Mouse (Mus musculus): ENCODE results near the gene Plpp4. TPM values are rescaled to one million over a fixed set of nuclear protein-coding genes. Genes with fewer than 3 reads are reported as not detected.

The Plpp4 gene
- polyA plus RNA-seq, 1 experiment from 2014 or later = 2.6 TPM

GRCm38 (mm10) chr7:129307042-129307825, 50.4 kb downstream of the Plpp4 start:
- H3K27ac ChIP-seq (replicated peaks) = no peak overlapping the region
- ATAC-seq (ENCODE audit: low read depth) = peak; percentile 32; the same call in 1 of the 2 replicates
- 25% methylated on average over 13 of the region's 13 CpGs for WGBS
- H3K9me3 ChIP-seq = no peaks in the 10 kb centered on the region
- H3K27me3 ChIP-seq = no peaks in the 10 kb centered on the region
- H3K4me2 ChIP-seq = no peak overlapping the region
- no peaks in the 10 kb centered on the region for H3K36me3 ChIP-seq
- H3K4me3 ChIP-seq = no peak overlapping the region
- peaks cover 8% of the 10 kb centered on the region for H3K4me1 ChIP-seq (replicated peaks)
- H3K9ac ChIP-seq = no peak overlapping the region

GRCm38 (mm10) chr7:129308661-129309060, 51.8 kb downstream of the Plpp4 start:
- 57% methylated on average over 6 of the region's 6 CpGs for WGBS
- Histone ChIP-seq H3K4me3 (no peak overlapping the region), H3K9ac (no peak overlapping the region), H3K36me3 (no peaks in the 10 kb centered on the region), H3K27ac (replicated peaks) (no peak overlapping the region), H3K4me1 (replicated peaks) (peaks cover 9% of the 10 kb centered on the region), H3K27me3 (no peaks in the 10 kb centered on the region), H3K4me2 (no peak overlapping the region), H3K9me3 (no peaks in the 10 kb centered on the region)
- no peak for ATAC-seq (ENCODE audit: low read depth)

- Histone ChIP-seq H3K4me1 (replicated peaks) (peaks cover 7% of the 10 kb centered on the region), H3K4me3 (no peak overlapping the region), H3K9me3 (no peaks in the 10 kb centered on the region), H3K9ac (no peak overlapping the region), H3K27ac (replicated peaks) (no peak overlapping the region), H3K4me2 (no peak overlapping the region), H3K27me3 (no peaks in the 10 kb centered on the region), H3K36me3 (no peaks in the 10 kb centered on the region)
- no peak for ATAC-seq (ENCODE audit: low read depth)
- WGBS = 69% methylated on average over 6 of the region's 6 CpGs
Observed at GRCm38 (mm10) chr7:129312521-129312920, 55.7 kb downstream of the Plpp4 start.

GRCm38 (mm10) chr7:129313969-129314368, 57.1 kb downstream of the Plpp4 start:
- 64% methylated on average over 2 of the region's 2 CpGs for WGBS

GRCm38 (mm10) chr7:129340096-129340495, 83.3 kb downstream of the Plpp4 start:
- WGBS = 92% methylated on average over 3 of the region's 3 CpGs
- no peak overlapping the region for H3K9ac ChIP-seq
- H3K9me3 ChIP-seq = peaks cover 4% of the 10 kb centered on the region; the same call in 1 of the 2 replicates
- no peak overlapping the region for H3K27ac ChIP-seq (replicated peaks)
- no peak overlapping the region for H3K4me3 ChIP-seq
- H3K36me3 ChIP-seq = no peaks in the 10 kb centered on the region
- no peaks in the 10 kb centered on the region for H3K4me1 ChIP-seq (replicated peaks)
- H3K27me3 ChIP-seq = no peaks in the 10 kb centered on the region
- H3K4me2 ChIP-seq = no peak overlapping the region
- ATAC-seq (ENCODE audit: low read depth) = no peak

More at GRCm38 (mm10) chr7:129313969-129314368, 57.1 kb downstream of the Plpp4 start:
- Histone ChIP-seq H3K9me3 (no peaks in the 10 kb centered on the region), H3K27me3 (no peaks in the 10 kb centered on the region), H3K9ac (no peak overlapping the region), H3K27ac (replicated peaks) (no peak overlapping the region), H3K4me2 (no peak overlapping the region), H3K4me3 (no peak overlapping the region), H3K4me1 (replicated peaks) (0 out of 2 replicates have a peak, but pooled peaks cover 6% of the 10 kb centered on the region), H3K36me3 (no peaks in the 10 kb centered on the region)
- ATAC-seq (ENCODE audit: low read depth) = no peak

- H3K27me3 ChIP-seq = no peaks in the 10 kb centered on the region
- H3K9me3 ChIP-seq = no peaks in the 10 kb centered on the region
- no peak for ATAC-seq (ENCODE audit: low read depth)
- no peak overlapping the region for H3K4me3 ChIP-seq
- 93% methylated on average over 2 of the region's 2 CpGs for WGBS
- H3K4me2 ChIP-seq = no peak overlapping the region
- H3K36me3 ChIP-seq = no peaks in the 10 kb centered on the region
- no peaks in the 10 kb centered on the region for H3K4me1 ChIP-seq (replicated peaks)
- no peak overlapping the region for H3K27ac ChIP-seq (replicated peaks)
- H3K9ac ChIP-seq = no peak overlapping the region
Observed at GRCm38 (mm10) chr7:129355561-129355960, 98.7 kb downstream of the Plpp4 start.

GRCm38 (mm10) chr7:129375306-129375705, 118.5 kb downstream of the Plpp4 start:
- WGBS = 80% methylated on average over 1 of the region's 1 CpGs
- Histone ChIP-seq H3K36me3 (no peaks in the 10 kb centered on the region), H3K27ac (replicated peaks) (no peak overlapping the region), H3K4me2 (no peak overlapping the region), H3K9ac (no peak overlapping the region), H3K27me3 (no peaks in the 10 kb centered on the region), H3K4me3 (no peak overlapping the region), H3K9me3 (no peaks in the 10 kb centered on the region), H3K4me1 (replicated peaks) (no peaks in the 10 kb centered on the region)
- ATAC-seq (ENCODE audit: low read depth) = no peak

GRCm38 (mm10) chr7:129385149-129385548, 128.3 kb downstream of the Plpp4 start:
- H3K27me3 ChIP-seq = peaks cover 55% of the 10 kb centered on the region
- no peak overlapping the region for H3K4me3 ChIP-seq
- no peak overlapping the region for H3K9ac ChIP-seq
- 45% methylated on average over 3 of the region's 3 CpGs for WGBS
- no peaks in the 10 kb centered on the region for H3K36me3 ChIP-seq
- no peak overlapping the region for H3K27ac ChIP-seq (replicated peaks)
- no peak overlapping the region for H3K4me2 ChIP-seq
- ATAC-seq (ENCODE audit: low read depth) = no peak
- H3K9me3 ChIP-seq = no peaks in the 10 kb centered on the region
- H3K4me1 ChIP-seq (replicated peaks) = no peaks in the 10 kb centered on the region; the same call in 1 of the 2 replicates

- Histone ChIP-seq H3K27me3 (peaks cover 90% of the 10 kb centered on the region), H3K4me3 (no peak overlapping the region), H3K4me2 (no peak overlapping the region), H3K27ac (replicated peaks) (no peak overlapping the region), H3K9ac (no peak overlapping the region), H3K4me1 (replicated peaks) (peaks cover 10% of the 10 kb centered on the region; the same call in 1 of the 2 replicates), H3K9me3 (no peaks in the 10 kb centered on the region), H3K36me3 (no peaks in the 10 kb centered on the region)
- ATAC-seq (ENCODE audit: low read depth) = peak; percentile 19; the same call in 1 of the 2 replicates
- 27% methylated on average over 11 of the region's 11 CpGs for WGBS
Observed at GRCm38 (mm10) chr7:129392835-129393489, 136.1 kb downstream of the Plpp4 start.

GRCm38 (mm10) chr7:129396561-129396960, 139.7 kb downstream of the Plpp4 start:
- H3K27me3 ChIP-seq = peaks cover 87% of the 10 kb centered on the region
- H3K4me3 ChIP-seq = no peak overlapping the region
- H3K36me3 ChIP-seq = no peaks in the 10 kb centered on the region
- H3K9ac ChIP-seq = no peak overlapping the region
- H3K4me1 ChIP-seq (replicated peaks) = peaks cover 10% of the 10 kb centered on the region; the same call in 1 of the 2 replicates
- ATAC-seq (ENCODE audit: low read depth) = no peak
- 87% methylated on average over 5 of the region's 5 CpGs for WGBS
- H3K4me2 ChIP-seq = no peak overlapping the region
- no peak overlapping the region for H3K27ac ChIP-seq (replicated peaks)
- H3K9me3 ChIP-seq = no peaks in the 10 kb centered on the region

- H3K36me3 ChIP-seq = no peaks in the 10 kb centered on the region
- H3K9me3 ChIP-seq = no peaks in the 10 kb centered on the region
- H3K27ac ChIP-seq (replicated peaks) = no peak overlapping the region
- WGBS = 87% methylated on average over 7 of the region's 7 CpGs
- peaks cover 77% of the 10 kb centered on the region for H3K27me3 ChIP-seq
- peaks cover 14% of the 10 kb centered on the region for H3K4me1 ChIP-seq (replicated peaks)
- ATAC-seq (ENCODE audit: low read depth) = no peak
- no peak overlapping the region for H3K4me3 ChIP-seq
- no peak overlapping the region for H3K9ac ChIP-seq
- no peak overlapping the region for H3K4me2 ChIP-seq
Observed at GRCm38 (mm10) chr7:129399071-129399470, 142.2 kb downstream of the Plpp4 start.

- no peaks in the 10 kb centered on the region for H3K9me3 ChIP-seq
- H3K36me3 ChIP-seq = no peaks in the 10 kb centered on the region
- no peak overlapping the region for H3K4me3 ChIP-seq
- peaks cover 30% of the 10 kb centered on the region for H3K4me1 ChIP-seq (replicated peaks)
- H3K27me3 ChIP-seq = peaks cover 44% of the 10 kb centered on the region
- peak; percentile 78; the same call in 1 of the 2 replicates for ATAC-seq (ENCODE audit: low read depth)
- no peak overlapping the region for H3K9ac ChIP-seq
- 51% methylated on average over 13 of the region's 13 CpGs for WGBS
- peak overlapping the region; percentile 46; the same call in 1 of the 2 replicates for H3K27ac ChIP-seq (replicated peaks)
- peak overlapping the region; percentile 25; the same call in 1 of the 2 replicates for H3K4me2 ChIP-seq
Observed at GRCm38 (mm10) chr7:129402695-129403364, 146.0 kb downstream of the Plpp4 start.

All from neural tube, embryonic 13.5 days (tissue).